Mouse (Mus musculus) adrenal gland, adult 8-10 months (tissue): ENCODE measurements around the gene Zbtb7b. TPM values are rescaled to one million over a fixed set of nuclear protein-coding genes. Genes with fewer than 3 reads are reported as not detected.
"Not testable (repeated sequence)": the region's sequence is repeated elsewhere in the genome, so short reads cannot be mapped to it uniquely, and the experiment has no call there.

Experiments used
- DNase-seq: peaks from one replicate; pipeline ENCODE4 v3.0.0; 2022
- total RNA-seq, 4 experiments: library from RNA; stranded (reverse); gene quantifications; 2 replicates each; pipeline ENCODE4 v1.2.4; 2022

The Zbtb7b gene
- 10 to 100 TPM; 59.9 to 98.9 (median 77.9) TPM for total RNA-seq

DNA sequence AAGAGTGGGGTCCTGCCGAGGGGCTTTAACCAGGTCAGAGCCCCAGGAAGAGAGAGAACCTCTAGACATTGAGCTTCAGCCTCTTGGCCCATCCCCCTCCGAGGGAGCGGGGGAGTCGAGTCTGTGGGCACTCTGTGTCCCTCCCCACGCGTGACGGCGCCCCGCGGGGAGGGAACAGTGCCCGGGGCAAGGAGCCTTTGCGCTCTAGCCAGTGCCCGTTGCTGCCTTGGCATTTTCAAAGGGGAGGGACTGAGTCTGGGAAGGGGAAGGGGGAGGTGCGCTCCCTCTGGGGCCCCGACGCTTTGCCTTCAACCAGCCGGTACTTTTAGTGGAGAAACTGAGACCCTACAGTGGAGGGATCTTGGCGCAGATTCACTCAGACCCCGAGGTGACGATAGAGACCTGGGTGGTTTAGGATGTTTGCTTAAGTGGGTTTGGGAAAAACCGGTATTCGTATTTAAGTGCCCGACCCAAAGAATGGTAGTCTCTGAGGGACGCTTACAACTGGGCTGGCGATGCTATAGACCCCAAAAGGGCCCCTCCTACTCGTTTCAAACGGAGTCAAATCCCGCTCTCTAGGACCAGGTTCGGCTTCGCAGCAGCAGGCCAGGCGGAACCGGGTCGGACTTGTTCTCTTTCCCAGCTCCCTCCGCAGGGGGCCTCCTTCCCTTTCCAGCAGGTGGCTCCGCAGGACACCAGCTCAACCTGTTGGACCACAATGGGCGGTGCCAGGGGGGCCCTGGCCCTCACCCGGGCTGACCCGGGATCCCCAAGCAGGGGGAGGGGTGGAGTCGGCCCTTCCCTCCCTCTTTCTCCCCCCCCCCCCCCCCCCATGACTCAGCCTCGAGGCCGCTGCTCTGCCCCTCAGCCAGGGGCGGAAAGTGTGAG is at the start of gene Zbtb7b:
Gene Zbtb7b (minus strand): TSS at position 771 of the 888 bp plus-strand sequence.
- DNase-seq: peak; percentile 87

DNA sequence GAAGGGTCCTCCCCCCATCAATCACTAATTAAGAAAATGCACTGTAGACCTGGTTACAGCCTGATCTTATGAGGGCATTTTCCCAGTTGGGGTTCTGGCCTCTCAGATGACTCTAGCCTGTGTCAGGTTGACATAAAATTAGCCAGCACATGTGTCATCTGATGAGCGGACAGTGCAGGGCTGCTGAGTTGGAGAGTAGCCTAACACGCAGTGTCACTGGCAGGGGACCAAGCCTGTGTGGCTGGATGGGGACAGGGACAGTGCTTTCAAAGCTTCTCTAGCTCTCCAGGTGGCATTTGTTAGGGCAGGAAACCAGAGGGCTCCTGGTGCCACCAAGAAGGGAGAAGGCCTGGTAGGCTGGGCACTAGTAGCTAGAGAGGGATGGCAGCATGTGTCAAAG is 46.1 kb upstream of the Zbtb7b start:
- no peak for DNase-seq

DNA sequence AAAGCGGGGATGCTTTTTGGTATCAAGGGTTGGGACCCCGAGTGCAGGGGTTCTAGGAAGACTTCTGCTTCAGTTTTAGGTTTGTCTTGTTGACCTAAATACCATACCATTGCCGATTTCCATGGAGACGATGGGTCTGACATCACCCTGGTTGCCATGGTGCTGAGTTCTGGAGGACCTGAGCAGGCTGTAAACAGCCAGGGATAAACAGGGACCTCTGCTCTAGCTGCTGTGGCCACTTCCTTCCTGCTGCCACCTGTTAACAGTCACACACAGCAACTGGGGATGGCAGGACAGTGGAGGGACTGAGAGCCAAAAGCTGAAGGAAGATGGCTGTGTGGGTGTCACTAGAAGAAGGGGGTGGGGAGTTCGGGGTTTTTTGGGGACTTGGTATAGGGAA is 42.7 kb upstream of the Zbtb7b start:
- no peak for DNase-seq

DNA sequence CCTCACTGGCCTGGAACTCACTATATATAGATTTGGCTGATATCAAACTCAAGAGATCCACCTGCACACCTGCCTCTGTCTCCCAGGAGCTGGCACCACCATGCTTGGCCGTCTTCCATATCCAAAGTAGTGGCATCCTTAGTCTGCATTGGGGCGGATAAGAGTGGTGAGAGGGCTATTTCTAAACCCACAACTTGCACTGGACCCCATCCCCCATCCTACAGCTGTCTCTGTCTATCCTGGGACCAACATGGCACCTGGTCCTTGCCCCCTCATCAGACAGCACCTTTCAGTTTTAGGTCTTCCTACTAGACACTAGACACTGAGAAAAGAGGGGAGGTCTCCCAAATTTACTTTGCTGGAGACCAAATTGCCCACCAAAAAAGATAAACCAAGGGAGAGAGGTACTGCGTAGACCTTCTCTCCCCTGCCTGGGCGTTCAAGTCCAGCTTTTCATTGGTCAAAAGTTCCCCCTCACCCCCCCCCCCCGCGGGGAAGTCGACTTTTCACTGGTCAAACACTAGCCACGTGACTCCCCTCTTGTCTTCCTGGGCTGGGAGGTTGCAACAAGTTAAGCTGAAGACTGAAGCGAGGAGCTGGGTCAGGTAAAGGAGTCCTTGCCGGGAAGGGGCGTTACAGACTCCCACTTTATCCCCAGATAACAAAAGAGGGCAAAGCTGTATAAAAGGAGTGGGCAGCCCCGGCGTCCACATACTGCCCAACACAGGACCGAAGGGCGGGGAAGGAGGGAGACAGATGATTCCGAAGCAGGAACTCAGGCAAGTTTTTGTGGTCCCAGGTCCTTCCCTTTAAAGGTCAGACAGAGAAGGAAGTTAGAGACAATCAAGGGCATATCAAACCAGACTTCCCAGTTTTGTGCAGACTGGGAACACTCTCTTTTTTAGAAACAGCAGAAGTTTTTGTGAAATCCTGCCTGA is 41.9 kb upstream of the Zbtb7b start, which contains the start of gene Pbxip1:
Gene Pbxip1 (plus strand): TSS at position 531 of the 938 bp plus-strand sequence.
- no peak for DNase-seq

DNA sequence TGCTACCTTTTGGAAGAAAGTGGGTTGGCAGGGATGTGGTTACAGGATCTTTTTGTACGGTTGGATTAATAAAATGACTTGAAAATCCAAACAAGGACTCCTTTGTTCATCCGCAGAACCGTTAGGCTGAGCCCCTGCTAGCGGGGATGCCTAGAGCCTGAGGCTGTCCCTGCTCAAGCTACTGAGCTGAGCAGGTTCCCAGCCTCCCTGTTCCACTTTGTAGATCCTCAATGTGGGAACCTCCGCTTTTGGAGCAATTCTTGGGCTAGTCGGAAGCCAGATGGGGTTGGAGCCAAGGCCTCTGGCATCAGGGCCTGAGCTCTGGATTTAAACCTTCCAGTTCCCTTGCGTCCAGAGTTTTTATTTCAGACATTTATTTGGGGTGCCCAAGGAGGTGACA is 40.5 kb upstream of the Zbtb7b start:
- no peak for DNase-seq

DNA sequence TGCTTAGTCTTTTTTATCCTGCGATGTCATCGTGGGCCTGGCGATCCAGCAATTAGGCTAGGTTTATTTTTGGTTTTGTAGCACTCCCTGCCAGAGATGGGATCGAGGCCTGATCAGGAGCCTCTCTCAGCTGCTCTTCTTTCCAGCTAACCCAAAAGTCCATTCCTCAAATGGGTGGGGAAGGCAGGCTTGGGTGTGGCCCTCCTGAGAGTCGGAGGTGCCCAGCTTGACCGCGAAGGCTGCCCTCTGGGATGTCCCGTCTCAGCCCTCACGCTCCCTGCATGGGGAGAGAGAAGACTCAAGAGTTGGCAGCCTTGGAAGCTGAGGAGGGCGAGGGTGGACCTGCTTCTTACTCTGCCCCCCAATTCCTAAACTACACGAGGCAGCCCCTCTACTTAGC is 40.0 kb upstream of the Zbtb7b start:
- no peak for DNase-seq

DNA sequence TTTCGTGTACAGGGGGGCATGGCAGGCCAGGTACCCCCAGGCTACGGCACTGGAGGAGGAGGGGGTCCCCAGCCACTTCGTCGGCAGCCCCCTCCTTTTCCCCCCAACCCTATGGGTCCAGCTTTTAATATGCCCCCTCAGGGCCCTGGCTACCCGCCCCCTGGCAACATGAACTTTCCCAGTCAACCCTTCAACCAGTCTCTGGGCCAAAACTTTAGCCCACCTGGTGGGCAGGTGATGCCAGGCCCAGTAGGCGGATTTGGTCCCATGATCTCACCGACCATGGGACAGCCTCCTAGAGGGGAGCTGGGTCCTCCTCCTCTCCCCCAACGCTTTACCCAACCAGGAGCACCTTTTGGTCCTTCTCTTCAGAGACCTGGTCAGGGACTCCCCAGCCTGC is 38.0 kb upstream of the Zbtb7b start:
- no peak for DNase-seq

DNA sequence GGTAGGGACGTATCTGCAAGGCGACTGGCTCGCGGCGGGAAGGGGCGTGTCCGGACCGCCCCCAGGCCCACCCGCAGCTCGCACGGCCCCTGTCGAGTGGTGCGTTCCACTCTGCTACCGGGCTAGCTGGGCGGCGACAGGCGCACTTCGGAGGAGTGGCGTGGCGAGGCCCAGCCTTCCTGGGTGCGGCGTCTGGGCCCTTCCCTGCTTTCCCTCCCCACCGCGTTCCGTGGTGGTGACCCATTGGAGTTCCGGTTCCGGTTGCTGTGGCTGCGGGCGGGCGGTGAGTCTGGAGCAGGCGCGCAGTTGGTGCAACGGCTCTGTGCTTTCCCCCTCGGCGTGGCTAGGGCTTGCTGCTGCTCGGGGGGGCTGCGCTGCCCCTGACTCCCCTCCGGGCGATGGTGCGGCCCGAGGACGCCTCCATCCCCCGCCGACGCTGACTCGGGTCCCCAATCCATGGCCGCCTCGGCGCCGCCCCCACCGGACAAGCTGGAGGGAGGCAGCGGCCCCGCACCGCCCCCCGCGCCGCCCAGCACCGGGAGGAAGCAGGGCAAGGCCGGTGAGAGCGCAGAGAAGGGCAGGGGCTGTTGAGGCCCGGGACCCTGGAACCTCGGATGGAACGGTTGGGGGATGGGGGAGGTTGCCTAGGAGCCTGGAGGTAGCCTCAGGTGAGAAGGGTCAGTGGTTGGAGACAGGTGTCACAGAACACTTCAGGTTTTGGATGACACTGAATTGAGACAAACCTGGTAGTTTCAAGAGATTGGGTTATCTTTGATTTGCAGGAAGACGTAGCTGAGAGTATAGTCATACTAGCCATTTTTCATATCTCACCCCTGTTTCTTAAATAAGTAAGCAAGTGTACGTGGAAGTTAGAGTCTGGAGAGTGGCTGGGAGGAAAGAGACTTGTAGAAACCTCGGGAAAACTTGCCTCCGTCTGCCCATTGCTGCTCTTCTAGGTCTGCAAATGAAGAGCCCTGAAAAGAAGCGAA is 35.9 kb upstream of the Zbtb7b start, which contains the start of gene Pygo2:
Gene Pygo2 (plus strand): TSS at position 44 of the 989 bp plus-strand sequence.
- DNase-seq: peak; percentile 96

DNA sequence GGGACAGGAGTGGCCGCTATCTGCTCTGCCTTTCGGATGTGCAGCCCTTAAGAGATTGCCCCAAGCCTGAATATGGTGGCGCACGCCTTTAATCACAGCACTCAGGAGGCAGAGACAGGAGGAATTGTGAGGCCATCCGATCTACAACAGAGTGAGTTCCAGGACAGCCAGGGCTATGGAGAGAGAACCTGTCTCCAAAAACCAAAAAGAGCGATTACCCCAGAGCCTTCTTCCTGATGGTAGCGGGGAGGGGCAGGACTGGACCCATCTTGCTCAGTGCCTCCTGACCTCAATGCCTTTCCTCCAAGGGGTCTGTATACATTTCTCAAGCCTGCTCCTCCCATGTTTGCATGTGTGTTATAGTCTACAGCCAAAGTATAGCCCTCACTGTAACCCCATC is 34.4 kb upstream of the Zbtb7b start:
- DNase-seq: not testable (repeated sequence)

DNA sequence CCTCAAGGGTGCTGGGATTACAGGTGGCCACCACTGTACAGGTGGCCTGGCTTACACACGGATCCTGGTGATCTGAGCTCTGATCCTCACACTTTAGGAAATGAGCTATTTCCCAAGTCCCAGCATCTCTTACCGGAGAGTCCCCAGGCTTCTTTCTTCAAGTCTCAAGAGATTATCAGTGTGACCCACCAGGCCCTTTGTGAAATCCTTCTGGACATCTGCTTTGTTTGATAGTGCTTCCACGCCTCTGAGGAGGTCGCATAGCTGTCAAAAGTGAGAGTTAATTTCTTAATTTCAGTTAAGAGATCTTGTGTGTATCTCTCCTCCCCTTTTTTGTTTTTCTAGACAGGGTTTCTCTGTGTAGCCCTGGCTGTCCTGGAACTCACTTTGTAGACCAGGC is 31.3 kb upstream of the Zbtb7b start:
- DNase-seq: no peak

DNA sequence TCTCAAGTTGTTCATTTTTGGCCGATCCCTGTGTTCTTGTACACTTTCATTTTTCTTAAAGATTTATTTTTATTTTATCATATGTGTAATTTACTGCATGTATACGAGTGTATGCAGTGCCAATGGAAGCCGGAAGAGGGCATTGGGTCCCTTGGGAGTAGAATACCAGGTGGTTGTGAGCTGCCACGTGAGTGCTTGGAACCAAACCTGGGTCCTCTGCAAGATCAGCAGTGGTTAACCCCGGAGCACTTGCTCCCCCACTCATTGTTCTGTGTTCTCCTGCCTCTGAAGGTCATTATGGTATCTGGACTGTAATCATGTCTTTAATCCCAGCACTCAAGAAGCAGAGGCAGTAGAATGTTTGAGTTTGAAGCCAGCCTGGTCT is 30.6 kb upstream of the Zbtb7b start:
- DNase-seq: no peak

DNA sequence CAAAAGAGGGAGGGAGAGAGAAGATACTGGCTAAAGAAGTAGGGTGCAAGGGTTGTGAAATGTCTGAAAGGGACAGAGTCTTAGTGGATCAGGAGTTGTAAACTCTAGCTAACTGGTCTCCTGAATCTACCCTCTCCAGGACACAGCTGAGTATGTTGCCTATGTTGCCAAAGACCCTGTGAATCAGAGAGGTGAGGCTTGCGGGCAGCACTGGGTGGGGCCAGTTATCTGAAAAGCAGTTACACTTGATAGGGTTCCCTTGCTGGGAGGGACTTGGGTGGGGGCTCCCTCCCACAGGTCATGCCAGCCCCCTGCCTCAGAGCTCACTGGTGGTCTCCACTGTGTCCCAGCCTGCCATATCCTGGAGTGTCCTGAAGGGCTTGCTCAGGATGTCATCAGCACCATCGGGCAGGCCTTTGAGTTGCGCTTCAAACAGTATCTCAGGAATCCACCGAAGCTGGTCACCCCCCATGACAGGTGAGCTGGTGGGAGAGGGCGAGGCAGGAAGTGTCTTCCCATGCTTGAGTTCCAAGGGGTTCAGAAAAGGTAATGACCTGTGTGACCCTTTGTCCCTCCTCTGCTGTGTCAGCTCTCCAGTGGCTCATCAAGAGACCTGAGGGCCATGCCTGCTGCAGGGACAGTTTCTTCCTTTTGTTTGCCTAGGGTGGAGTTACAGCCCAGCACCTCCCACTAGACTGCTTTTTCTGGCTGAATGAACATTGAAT is 30.0 kb upstream of the Zbtb7b start:
- no peak for DNase-seq

DNA sequence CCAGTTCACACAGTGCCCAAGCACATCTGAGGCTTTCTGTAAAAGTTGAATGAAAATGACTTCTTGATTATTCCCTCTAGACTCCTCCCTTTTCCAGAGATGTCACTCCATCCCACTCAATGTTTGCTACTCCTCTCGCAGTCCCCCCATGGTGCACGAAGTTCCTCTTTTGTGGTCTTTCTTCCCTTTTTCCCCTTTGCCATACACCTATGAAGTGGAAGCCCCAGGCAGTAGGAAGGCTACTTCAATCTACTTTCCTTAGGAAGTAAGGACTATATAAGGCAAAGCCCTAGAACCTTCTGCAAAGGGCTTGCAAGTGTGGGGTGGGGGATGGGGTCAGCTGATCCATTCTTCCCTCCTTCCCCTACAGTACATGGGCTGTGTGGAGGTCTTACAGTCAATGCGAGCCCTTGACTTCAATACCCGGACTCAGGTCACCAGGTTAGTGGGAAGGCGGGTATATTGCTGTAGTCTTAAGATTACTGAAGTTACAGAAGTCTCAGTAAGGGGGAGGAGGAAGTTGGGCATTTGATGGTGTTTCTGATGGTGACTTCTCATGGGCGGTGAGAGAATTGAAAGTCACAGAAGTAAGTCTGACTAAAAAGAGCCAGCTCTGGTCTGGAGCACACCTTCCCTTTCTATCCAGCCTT is 28.1 kb upstream of the Zbtb7b start:
- DNase-seq: no peak

DNA sequence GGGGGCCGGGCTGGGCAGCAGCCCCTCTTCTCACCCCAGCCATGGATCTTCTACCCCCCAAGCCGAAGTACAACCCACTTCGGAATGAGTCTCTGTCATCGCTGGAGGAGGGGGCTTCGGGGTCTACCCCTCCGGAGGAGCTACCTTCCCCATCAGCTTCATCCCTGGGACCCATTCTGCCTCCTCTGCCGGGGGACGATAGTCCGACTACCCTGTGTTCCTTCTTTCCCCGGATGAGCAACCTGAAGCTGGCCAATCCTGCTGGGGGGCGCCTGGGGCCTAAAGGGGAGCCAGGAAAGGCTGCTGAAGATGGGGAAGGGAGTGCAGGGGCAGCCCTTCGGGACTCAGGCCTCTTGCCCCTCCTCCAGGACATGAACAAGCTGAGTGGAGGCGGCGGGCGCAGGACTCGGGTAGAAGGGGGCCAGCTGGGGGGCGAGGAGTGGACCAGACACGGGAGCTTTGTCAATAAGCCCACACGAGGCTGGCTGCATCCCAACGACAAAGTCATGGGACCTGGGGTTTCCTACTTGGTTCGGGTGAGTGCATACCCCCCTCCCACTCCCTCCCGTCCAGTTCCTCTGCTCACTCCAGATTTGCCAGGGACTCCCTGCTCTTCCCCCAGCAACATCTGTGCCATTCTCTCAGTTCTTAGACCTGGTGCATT is 27.4 kb upstream of the Zbtb7b start:
- no peak for DNase-seq

DNA sequence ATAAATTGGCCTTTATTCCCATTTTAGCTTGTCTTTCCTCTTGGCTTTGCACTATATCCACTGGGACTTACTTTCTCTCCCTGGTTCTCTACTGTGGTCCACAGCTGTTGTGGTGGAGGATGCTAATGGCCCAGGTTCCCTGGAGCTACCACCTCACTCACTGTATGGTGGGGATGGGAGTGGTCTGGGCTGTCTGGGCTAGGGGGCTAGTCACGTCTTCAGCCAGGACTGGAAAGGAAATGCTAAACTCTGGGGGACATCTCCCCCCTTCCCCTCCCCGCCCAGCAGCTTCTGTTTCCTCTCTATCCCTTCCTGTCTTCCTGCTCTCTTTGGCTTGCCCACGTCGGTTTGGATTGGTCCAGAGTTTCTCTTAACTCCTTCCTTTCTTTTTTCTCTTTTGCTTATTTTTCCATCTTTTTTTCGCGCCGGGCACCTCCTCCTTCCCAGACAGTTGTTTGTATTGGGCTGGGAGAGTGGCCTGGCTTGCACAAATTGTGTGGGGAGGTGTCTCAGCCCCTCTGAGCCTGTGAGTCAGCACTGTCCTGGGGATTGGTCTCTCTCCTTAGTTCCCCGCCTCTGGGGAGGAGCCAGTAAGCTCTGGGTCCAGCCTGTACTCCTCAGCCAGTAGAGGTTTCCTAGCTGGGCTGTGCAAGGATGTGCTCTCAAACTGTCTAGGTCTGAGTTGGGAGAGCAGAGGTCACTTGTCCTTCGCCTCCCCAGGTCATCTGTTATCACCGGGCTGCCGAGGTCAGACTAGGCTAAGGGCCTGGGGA is 26.6 kb upstream of the Zbtb7b start:
- peak; percentile 84 for DNase-seq

DNA sequence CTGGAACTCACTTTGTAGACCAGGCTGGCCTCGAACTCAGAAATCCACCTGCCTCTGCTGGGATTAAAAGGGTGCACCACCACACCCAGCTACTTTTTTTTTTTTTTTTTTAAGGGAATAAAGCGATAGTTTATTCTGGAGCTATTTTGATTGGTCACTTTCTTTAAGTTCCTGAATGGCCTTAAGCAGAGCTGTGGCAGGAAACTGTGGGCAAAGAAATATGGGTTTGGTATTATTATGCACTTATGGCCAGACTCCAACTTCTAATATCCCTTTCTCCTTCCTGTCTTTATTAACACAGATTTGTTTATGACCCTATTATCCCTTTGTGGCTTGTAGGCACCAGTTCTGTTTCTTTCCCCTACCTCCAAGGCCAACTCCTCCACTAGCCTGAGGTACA is 25.8 kb upstream of the Zbtb7b start:
- no peak for DNase-seq

DNA sequence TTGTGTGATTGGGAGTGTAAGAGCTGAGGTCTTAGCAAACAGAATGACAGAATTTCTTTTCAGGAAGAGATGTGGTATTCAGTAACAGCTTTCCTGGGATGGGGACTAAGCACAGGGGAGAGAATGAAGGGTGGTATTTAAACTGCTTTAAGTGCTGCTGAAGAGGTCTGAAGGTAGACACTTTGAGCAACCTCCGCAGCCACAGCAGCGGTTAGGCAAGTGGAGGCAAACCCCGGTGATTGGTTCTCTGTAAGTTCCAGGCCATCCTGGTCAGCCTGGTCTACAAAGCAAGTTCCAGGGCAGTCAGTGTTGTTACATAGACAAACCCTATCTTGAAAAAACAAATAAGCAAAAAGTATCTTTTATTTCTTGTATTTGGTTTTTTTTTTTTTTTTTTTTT is 25.4 kb upstream of the Zbtb7b start:
- no peak for DNase-seq

DNA sequence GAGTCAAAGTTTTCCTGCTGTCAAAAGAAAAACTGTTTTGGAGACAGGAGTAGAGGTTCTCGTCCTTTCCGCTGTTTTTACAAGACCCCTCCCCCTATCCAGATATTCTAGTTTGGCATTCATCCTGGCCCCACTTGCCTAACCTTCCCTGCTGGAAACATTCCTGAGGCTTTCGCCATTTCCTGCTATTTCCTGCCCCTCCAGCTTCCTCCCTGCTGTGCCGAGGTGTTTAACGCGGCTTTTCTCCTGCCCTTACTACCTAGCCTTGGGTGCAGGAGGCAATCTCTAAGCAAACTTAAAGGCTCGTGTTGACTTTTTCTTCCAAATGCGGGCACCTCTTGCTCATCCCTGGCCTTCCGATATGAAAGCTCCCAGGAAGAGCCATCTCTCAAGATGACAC is 25.0 kb upstream of the Zbtb7b start:
- DNase-seq: peak; percentile 69

DNA sequence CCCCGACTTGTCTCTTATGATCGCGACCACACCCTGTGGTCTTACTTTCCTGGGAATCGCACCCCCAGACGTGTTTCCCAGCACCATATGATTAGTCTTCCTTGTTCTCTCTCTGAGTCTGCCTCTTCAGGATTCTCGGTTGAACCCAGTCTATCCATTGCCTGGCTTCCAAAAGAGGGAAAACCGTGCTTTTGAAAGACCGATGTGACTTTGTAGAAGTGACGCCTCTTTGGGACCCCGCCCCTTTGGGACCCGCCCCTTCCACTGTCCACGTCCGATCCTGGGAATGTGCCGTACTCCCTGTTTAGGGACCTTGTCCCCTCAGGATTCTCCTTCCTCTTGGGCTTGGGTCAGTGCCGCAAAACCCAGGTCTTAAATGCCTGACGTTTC is 24.3 kb upstream of the Zbtb7b start:
- peak; percentile 83 for DNase-seq
